Mouse (Mus musculus): ENCODE results near the gene Coq4.
"Not testable (repeated sequence)": the region's sequence is repeated elsewhere in the genome, so short reads cannot be mapped to it uniquely, and the experiment has no call there.

The Coq4 gene

DNA sequence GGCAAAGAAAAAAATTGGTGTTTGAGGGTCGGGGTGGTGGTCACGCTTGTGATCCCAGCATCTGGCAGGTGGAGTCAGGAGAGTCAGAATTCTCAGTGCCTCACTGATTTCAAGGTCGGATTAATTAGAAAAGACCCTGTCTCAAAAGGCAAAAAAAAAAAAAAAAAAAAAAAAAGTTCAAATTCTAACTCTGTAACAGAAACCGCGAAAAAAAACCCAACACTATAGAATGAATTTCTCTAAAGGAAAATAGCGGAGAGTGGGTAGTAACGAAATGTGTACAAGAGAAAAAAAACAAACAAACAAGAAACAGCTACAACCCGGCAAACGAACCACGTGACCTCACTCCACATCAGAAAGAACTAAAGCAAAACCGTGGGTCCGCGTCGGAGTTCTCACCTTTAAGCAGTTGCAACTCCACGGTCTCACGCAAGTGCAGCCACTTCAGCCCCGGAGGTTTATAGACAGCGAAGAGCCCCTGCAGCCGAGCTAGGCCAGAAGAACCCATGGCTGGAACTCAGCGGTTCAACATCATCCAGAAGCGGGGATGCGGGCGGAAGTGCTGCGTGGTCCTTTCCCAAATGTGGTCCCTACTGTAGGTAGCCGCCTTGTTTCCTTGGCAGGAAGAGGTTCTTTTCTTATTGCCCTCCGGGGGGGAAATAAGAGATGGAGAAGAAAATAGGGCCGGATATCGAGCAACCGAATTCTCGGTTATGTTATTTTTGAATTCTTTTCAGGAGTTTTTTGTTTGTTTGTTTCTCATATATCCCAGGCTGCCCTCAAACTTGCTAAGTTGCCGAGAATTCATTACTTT is at the start of gene Coq4:
Gene Coq4 (plus strand): TSS at position 390 of the 814 bp plus-strand sequence.
- CTCF ChIA-PET, result no interaction called here

DNA sequence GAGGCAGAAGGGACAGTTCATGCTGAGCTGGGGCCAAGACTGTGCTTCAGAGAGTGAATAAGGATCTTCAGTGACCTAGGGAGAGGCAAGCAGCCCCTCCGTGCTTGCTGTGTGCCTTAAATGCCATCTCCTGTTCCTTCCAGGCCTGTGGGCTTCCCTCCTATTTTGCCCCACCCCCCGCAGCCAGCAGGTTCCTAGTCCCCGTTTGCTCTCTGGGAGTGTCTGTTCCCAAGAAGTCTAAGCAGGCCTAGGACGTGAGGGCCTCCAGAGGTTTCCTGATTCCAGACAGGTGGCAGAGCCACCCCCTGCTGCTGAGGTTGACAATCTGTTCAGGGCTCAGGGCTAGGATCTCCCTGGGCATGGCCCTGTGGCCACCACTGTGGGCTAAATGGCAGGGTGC is 48.5 kb upstream of the Coq4 start:
- CTCF ChIA-PET, result interaction anchor here (0.6 kb wide), 1 partner anchor 26 kb away, joined by 3 read pairs; no protein-coding TSS in a partner anchor

DNA sequence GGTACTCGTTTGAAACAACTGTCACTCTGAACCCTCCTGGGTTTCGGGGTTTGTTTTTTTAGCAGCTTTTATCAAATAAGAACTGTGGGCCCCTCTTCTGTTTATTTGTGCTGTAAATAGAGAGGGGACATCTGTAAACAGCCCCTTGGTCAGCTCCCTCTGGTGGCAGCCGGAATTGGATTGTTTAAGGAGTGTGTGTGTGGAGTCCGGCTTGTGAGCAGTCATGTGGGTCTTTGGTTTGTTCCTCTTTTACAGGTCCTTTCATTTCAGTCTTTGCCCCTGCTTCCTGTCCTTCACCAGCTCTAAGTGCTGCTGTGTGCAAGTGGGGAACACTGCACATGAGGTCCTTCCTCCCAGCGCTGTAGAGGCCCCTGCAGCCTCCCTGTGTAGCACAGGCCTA is 47.9 kb upstream of the Coq4 start:
- CTCF ChIA-PET, result no interaction called here

DNA sequence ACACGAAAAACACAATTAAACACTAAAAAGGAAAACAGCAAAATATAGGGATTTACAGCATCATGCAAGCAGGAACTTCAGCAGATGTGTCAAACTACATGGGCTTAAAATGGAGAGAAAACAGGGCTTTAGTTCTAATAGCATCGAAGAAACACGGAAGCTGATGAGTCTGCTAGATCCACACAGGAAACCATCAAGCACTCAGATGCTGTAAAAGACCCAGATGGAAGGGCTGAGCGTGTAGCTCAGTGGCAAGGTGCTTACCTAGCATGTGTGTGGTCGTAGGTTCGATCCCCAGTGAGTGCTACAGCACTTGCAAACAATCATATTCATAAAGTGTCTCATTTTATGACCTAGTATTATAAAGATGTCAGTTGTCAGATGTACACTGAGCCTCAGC is 46.1 kb upstream of the Coq4 start:
- CTCF ChIA-PET, result no interaction called here

DNA sequence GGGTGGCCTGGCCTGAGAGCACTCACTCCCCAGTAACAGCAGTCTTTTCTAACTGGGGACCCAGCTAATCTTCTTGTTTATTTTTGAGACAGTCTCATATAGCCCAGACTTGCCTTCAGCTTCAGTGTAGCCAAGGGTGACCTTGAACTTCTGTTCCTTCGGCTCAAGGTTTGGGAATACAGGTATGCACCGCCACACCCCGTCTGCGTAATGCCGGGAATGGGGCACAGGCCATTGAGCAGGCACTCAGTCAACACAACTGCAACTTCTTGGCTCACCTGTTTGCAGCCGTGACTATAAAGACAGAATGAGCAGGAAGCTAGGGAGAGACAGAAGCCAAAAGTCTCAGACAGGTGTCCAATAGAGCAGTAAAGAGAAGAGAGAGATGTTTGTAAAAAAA is 43.0 kb upstream of the Coq4 start:
- CTCF ChIA-PET, result no interaction called here

DNA sequence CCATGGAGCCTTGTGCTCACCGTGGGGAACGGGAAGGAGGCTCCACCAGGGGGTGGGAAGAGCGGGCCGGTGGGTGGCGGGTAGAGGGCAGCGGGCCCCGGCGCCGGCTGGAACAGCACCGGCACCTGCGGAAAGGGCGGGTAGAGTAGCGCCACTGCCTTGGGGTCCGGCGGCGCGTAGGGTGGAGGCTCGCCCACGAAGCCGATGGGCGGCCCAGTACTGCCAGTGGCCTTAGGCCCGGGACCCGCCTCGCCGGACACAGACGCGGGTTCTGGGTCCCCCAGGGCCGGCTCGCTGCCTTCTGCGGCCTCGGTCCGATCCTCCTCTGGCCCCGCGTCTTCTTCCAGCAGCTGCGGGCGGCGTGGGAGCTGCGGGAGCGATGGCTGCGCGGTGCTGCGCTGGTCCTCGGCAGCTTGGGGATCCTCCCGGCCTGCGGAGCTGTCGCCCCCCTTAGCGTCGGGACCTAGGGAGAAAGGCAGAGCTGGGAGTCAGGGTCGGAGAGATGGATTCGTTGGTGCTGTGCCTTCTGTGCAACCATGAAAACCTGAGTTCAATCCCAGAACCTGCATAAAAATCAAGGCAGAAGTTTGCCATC is 40.0 kb upstream of the Coq4 start:
- CTCF ChIA-PET, result interaction anchor here (0.6 to 0.7 kb wide), 2 partner anchors 16 to 282 kb away, joined by 6 to 7 read pairs; no protein-coding TSS in a partner anchor

- CTCF ChIA-PET, result interaction anchor here (0.6 to 0.7 kb wide), 2 partner anchors 16 to 282 kb away, joined by 6 to 7 read pairs; no protein-coding TSS in a partner anchor
Measured at GRCm38 (mm10) chr2:29747852-29748251, 39.4 kb upstream of the Coq4 start.

DNA sequence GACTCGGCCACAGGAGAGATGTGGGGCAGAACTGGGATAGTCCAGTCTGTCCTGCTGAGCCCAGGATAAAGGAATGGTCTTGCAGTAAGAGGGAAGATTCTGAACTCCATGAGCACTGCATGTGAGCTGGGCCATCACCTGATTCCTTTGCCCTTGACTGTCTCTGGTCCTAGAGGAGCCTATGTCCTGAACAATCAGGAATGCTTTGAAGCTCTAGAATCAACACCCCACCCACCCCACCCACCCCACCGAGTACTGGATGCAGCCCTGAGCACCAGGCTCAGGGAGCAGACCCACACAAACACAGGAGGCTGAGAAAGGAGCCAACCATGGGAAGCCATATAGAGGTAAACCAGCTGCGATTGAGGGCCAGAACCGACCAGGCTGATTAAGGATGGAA is 38.8 kb upstream of the Coq4 start:
- CTCF ChIA-PET, result no interaction called here

DNA sequence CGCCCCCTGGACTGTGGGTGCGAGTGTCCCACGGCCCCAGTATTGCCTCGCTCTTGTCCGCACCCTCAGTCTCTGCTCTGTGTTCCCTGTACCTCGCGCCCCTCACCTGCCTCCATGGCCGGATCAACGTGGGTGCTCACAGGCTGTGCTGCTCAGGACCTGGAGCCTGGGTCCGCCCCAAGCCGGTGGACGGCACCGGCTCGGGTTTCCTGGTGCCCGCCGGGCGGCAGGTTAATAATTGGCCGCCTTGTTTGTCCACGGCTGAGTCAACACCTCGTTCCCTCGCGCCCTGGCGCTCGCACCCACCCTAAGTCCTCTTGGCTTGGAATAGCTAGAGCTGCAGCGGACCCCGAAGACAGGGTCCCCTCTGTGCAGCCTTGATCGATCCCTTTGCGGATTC is 35.8 kb upstream of the Coq4 start, which contains the start of gene Gm13420:
Gene Gm13420 (minus strand): TSS at position 189 of the 400 bp plus-strand sequence.
- CTCF ChIA-PET, result no interaction called here

DNA sequence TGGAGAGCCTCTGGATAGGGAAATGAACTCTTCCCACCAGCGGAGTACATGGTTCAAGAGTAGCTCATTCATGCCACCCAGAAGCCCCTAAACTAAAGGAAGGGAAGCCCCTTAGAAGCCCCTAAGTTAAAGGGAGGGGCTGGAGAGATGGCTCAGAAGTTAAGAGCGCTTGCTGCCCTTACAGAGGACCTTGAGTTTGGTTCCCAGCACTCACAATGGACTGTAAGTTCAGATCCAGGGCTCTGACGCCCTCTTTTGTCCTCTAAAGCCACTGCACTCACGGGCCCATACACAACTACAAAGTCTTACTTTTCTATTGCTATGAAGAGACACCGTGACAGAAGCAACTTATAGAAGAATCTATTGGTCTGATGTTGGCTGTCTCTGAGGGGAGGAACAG is 34.9 kb upstream of the Coq4 start:
- CTCF ChIA-PET, result no interaction called here

DNA sequence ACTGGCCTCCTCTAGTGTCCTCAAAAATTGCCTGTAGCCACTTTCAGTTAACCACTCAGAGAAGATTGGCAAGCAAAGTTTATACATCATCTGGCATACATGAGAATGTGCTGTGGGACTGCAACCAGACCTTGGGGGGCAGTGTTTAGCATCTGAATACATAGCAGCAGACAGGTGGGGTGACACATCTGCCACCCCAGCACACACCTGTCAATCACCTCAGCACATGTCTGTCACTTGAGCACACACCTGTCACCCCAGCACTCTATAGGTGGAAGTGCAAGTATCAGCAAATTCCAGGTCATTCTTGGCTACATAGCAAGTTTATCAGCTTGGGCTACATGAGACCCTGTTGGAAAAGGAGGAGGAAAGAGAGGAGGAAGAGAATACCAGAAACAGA is 31.6 kb upstream of the Coq4 start:
- CTCF ChIA-PET, result no interaction called here

- CTCF ChIA-PET, result interaction anchor here (0.6 kb wide), 3 partner anchors 26 to 689 kb away, joined by 3 to 9 read pairs (median 7); no protein-coding TSS in a partner anchor
Measured at GRCm38 (mm10) chr2:29764831-29765230, 22.5 kb upstream of the Coq4 start.

- CTCF ChIA-PET, result interaction anchor here (0.6 kb wide), 2 partner anchors 99 to 189 kb away, joined by 3 to 13 read pairs; no protein-coding TSS in a partner anchor
Measured at GRCm38 (mm10) chr2:29767976-29768709, 19.1 kb upstream of the Coq4 start.

DNA sequence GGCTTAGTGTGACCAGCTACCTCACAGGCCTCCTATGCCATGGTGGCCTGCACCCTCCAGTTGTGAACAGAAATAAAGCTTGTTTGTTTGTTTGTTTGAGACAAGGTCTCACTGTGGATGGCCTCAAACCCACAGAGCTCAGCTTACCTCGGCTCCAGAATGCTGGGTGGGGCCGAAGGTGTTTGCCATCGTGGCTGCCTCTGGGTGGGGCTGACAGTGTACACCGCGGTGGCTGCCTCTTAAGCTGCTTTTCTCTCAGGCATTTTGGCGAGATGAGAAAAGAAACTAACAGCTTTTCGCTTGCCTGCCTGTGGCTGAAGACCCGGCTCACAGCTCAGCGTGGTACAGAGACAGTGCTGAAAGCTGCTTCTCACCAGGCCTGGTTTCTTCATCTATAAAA is 18.4 kb upstream of the Coq4 start:
- CTCF ChIA-PET, result interaction anchor here (0.6 kb wide), 2 partner anchors 100 to 188 kb away, joined by 3 to 13 read pairs; no protein-coding TSS in a partner anchor

GRCm38 (mm10) chr2:29770162-29770561 is 17.1 kb upstream of the Coq4 start:
- CTCF ChIA-PET, result no interaction called here

DNA sequence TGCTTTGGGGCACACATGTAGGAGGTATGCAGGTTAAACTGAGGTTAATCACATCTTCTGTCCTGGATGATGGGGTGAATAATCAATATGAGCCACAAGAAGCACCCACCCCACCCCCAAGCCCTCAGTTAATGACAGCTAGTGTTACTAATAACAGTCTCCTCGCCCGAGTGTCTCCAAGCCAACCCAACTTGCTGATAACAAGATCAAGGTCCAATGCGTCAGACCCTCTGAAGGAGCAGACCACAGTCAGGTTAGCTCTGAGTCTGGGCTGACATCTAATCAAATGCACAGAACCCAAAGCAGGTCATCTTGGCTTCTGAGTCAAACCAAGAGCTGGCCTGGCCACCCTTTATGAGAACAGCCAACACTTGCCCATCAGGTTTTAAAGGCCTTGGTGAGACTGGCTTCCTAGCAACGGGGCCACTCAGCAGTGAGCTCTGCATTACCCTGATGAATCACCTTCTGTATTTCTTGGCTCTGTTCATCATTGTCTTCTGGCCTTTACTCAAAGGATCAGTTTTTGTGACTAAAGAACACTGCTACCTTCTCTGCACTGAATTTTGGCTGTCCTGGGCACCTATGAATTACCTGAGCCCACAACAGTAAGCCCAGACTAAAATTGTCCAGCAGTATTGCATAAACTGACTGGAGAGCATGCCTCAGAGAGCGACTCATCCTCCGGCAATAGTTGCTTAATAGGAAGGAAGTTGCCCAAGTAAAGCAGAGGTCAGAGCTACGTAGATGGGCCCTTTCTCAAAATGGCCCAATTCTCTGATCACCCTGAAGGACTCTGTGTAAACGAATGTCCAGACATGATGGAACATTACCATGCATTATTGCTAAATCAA is 15.5 kb upstream of the Coq4 start:
- CTCF ChIA-PET, result no interaction called here

DNA sequence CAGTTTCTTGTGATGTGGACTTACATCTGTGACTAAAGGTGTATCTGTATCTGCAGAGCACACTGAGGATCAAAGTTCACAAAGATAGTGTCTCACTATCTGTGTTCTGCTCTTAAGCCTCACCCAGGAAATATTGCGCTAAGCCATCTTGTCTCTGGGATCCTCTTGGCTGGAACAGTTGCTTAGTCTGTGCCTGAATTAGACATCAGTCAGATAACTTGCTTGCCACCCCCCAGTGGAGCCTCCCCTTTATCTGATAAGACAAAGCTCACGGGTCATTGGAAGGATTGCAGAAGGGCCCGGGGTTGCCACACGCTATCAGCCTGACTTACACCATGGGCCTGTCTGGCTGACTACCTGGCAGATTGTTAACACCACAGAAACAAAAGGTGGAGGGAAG is 14.0 kb upstream of the Coq4 start:
- CTCF ChIA-PET, result no interaction called here

DNA sequence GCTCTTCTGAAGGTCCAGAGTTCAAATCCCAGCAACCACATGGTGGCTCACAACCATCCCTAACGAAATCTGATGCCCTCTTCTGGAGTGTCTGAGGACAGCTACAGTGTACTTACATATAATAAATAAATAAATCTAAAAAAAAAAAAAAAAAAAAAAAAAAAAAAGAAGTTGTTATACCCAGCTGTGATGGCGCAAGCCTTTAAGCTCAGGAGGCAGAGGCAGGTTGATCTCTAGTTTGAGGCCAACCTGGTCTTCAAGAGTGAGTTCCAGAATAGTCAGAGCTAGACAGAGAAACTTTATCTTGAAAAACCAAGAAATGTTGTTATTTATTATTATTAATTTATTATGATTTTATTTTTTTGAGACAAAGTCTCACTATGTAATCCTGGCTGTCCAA is 6.0 kb upstream of the Coq4 start:
- CTCF ChIA-PET, result not testable (repeated sequence)

- CTCF ChIA-PET, result interaction anchor here (0.6 kb wide), 1 partner anchor 348 kb away, joined by 4 read pairs; no protein-coding TSS in a partner anchor
Measured at GRCm38 (mm10) chr2:29784290-29784689, 3.0 kb upstream of the Coq4 start.

DNA sequence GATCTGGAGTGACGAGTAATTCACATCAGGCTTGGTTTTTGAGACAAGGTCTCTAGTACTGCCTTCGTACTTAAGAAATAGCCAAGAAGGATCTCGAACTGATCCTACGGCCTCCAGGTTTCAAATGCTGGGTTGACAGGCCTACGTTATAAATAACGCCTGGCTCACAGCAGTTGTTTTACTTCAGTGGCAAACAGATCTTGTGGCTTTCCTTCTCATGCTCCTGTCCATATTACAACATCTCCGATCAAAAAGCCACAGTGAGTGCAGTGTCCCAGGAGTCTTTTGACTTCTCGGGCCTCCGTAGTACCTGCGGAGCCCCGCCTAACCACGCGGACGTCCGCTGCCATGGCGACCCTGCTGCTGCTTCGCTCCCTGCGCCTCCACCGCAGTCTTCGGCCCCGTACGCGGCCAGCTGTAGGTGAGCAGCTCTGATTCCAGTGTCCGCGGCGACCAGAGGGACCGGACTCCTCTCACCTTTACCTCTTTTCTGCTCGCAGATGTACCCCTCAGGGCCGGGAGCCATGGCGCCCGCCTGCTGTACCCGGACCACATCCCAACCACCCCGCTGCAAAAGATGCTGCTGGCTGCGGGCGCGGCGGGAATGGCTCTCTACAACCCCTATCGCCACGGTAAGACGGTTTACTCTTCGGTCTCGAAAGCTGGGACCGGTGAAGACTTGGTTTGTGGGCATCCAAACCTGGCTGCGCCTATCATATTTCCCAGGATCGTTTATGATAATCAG is 816 bp downstream of the Coq4 start, which contains the start of gene Trub2:
Gene Trub2 (minus strand): TSS at position 566 of the 745 bp plus-strand sequence.
- CTCF ChIA-PET, result no interaction called here
